Mouse (Mus musculus) ES-Bruce4 (cell line): ENCODE measurements at regions not wholly inside any gene's neighbourhood (a gene's known extent, or its start where the extent isn't known, plus 50 kb on each side); places are given as distances from the start of the nearest gene placed in this dataset.

Source experiments
- CTCF ChIP-seq: IDR thresholded peaks from one replicate; pipeline ENCODE4 v1.8.1; 2011; ENCODE audit warnings: low read depth, low read length
- POLR2A ChIP-seq: IDR thresholded peaks from one replicate; pipeline ENCODE4 v1.8.1; 2011; ENCODE audit warnings: low read length; ENCODE audit not compliant: insufficient read depth

GRCm38 (mm10) chr5:101040488-101040887 lies 195.0 kb downstream of the Gpat3 start:
- no peak for TF ChIP-seq CTCF
- TF ChIP-seq POLR2A, result no peak
